Mouse (Mus musculus): ENCODE results near the gene Tcp10b.
"Not testable (repeated sequence)": the region's sequence is repeated elsewhere in the genome, so short reads cannot be mapped to it uniquely, and the experiment has no call there.

Gene Tcp10b

GRCm38 (mm10) chr17:13060804-13061203 lies at the start of gene Tcp10b:
Gene Tcp10b, plus strand, starts transcription at chr17:13061104.
- DNase-seq: not testable (repeated sequence)

- DNase-seq: peak; percentile 90
Observed at GRCm38 (mm10) chr17:13013316-13013715, 47.6 kb upstream of the Tcp10b start.

- not testable (repeated sequence) for DNase-seq
Observed at GRCm38 (mm10) chr17:13036627-13037192, 24.2 kb upstream of the Tcp10b start.

- DNase-seq: peak; percentile 56
Observed at GRCm38 (mm10) chr17:13043846-13044673, 16.8 kb upstream of the Tcp10b start.

GRCm38 (mm10) chr17:13052124-13052813 lies 8.6 kb upstream of the Tcp10b start, which contains the start of gene Gpr31b:
Gene Gpr31b, minus strand, starts transcription at chr17:13052296.
- DNase-seq: not testable (repeated sequence)

GRCm38 (mm10) chr17:13062882-13063281 lies 2.0 kb downstream of the Tcp10b start:
- DNase-seq: not testable (repeated sequence)

GRCm38 (mm10) chr17:13067864-13068385 lies 7.0 kb downstream of the Tcp10b start:
- DNase-seq: not testable (repeated sequence)

- DNase-seq: not testable (repeated sequence)
Observed at GRCm38 (mm10) chr17:13069227-13069626, 8.3 kb downstream of the Tcp10b start.

- not testable (repeated sequence) for DNase-seq
Observed at GRCm38 (mm10) chr17:13091510-13091909, 30.6 kb downstream of the Tcp10b start.

- DNase-seq: not testable (repeated sequence)
Observed at GRCm38 (mm10) chr17:13092100-13092764, 31.3 kb downstream of the Tcp10b start.

GRCm38 (mm10) chr17:13092960-13093359 lies 32.1 kb downstream of the Tcp10b start:
- not testable (repeated sequence) for DNase-seq

GRCm38 (mm10) chr17:13106563-13106962 lies 45.7 kb downstream of the Tcp10b start:
- not testable (repeated sequence) for DNase-seq

GRCm38 (mm10) chr17:13112504-13113291 lies 51.8 kb downstream of the Tcp10b start:
- not testable (repeated sequence) for DNase-seq

- DNase-seq: not testable (repeated sequence)
Observed at GRCm38 (mm10) chr17:13123308-13124038, 62.6 kb downstream of the Tcp10b start.

GRCm38 (mm10) chr17:13124241-13124640 lies 63.3 kb downstream of the Tcp10b start:
- DNase-seq: not testable (repeated sequence)

- not testable (repeated sequence) for DNase-seq
Observed at GRCm38 (mm10) chr17:13129324-13129723, 68.4 kb downstream of the Tcp10b start.

GRCm38 (mm10) chr17:13129737-13130465 lies 69.0 kb downstream of the Tcp10b start:
- not testable (repeated sequence) for DNase-seq

GRCm38 (mm10) chr17:13131710-13132109 lies 70.8 kb downstream of the Tcp10b start, which contains the start of gene Unc93a:
Gene Unc93a, minus strand, starts transcription at chr17:13131810.
- not testable (repeated sequence) for DNase-seq

Measured in kidney, adult 9 months (tissue).